Mouse (Mus musculus) cerebellum, postnatal 14 days (tissue): ENCODE data around the gene Timm50.
A peak's percentile ranks its signal among the peaks of the same experiment; 100 is the strongest.

Source experiments
- DNase-seq, 2 experiments: peaks; one replicate each; pipeline ENCODE4 v3.0.0; 2021; ENCODE audit warnings: mixed read lengths in 2 of 2

Timm50 gene

DNA sequence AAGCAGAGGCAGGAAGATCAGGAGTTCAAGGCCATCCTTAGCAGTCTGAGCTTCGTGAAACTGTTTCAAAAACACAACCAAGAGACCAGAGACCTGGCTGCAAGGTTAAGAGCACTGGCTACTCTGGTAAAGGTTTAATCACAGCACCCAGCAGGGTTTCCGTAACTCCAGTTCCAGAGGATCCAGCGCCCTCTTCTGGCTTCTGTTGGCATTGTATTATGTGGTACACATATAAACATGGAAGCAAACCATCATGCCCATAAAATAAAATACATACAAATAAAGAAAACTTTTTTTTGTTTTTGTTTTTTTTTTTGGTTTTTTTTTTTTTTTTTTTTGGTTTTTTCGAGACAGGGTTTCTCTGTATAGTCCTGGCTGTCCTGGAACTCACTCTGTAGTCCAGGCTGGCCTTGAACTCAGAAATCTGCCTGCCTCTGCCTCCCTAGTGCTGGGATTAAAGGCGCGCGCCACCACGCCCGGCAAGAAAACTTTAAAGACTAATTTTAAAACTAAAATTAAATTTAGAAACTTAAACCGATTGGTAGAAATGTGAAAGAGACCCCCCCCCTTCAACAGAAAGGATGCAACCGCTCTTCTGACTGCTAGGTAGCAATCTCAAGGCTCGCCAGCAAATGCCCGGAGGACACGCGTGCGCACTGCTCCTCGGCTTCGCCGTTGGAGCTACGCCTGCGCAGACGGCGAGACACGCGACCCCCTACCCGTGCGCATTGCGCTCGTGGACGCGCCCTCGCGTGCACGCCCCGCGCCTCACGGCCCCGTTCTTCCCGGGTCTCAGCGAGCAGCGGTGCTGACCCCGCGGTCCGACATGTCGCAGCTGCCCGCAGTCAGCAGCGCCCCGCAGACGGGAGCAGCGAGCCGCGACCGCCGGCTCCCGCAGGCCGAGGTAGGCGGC, 44.5 kb downstream of the Timm50 start, which contains the start of gene Eid2:
Eid2 (plus strand) TSS at position 753 of the 913 bp plus-strand sequence.
- DNase-seq: peak; percentile 97 to 98

DNA sequence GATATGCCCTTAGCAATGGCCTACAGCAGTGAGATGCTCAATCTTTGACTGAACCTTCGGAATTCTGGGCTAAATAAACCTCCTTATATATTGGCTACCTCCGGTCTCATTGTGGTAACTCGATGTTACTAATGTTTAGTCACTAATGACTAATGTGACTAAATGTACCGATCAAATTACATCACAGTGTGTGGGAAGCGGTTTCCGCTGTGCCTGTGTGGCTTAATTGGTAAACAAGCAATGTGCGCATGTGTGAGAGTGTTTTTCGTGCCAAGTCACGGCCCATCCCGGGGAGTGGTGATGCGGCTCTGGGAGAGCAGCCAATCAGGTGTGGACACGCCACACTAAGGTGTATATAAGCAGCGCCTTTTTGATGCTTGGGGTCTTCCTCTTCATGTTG, 46.5 kb downstream of the Timm50 start:
- no peak for DNase-seq

DNA sequence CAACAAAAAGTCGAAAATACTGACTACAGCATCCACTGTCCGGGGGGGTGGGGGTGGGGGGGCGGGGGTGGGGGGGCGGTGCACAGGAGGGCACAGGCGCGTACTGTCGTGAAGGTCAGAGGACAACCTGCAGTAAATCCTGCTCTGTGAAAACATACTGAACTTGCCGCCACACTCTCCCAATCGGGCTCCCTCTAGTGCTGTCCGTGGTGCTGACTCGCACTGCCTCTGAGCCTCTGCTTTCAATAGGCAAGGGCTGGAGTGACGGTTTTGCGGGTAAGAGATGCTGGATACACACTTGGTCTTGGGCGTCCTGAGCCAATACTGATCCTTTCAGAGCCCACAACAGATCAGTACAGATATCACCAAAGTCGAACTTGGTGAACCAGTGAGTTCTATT, 48.1 kb downstream of the Timm50 start:
- peak in 1 of 2 experiments; percentile 28 for DNase-seq

DNA sequence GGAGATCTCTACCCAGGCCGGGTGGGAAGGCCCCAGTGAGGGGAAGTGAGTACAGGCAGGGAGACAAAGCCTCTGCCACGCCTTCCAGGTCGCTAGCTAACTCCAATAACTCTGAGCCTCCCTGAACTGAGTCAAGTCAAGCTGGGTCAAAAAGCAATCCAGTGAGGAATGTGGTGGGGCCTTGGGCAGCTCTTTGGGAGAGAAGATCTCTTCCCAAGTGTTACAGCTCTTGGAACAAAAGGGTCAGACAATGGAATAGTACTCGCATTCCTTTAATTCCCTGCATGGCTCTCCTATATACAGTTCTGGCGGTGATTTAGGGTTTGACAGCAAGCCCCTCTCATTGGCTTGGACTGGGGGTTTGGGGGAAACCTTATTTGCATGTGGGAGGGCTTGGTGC, 49.0 kb downstream of the Timm50 start:
- no peak for DNase-seq
